Mouse (Mus musculus) heart, adult 8-10 months (tissue): ENCODE data around the gene Gm10382. TPM values are rescaled to one million over a fixed set of nuclear protein-coding genes. Genes with fewer than 3 reads are reported as not detected.
A peak's percentile ranks its signal among the peaks of the same experiment; 100 is the strongest.
"Not testable (repeated sequence)": the region's sequence is repeated elsewhere in the genome, so short reads cannot be mapped to it uniquely, and the experiment has no call there.

Experiments
- DNase-seq: peaks from one replicate; pipeline ENCODE4 v3.0.0; 2022; ENCODE audit warnings: low spot score
- total RNA-seq, 4 experiments: library from RNA; stranded (reverse); gene quantifications; 2 replicates each; pipeline ENCODE4 v1.2.4; 2022

Gm10382 gene
- total RNA-seq, 4 experiments from 2014 or later, result not detected

DNA sequence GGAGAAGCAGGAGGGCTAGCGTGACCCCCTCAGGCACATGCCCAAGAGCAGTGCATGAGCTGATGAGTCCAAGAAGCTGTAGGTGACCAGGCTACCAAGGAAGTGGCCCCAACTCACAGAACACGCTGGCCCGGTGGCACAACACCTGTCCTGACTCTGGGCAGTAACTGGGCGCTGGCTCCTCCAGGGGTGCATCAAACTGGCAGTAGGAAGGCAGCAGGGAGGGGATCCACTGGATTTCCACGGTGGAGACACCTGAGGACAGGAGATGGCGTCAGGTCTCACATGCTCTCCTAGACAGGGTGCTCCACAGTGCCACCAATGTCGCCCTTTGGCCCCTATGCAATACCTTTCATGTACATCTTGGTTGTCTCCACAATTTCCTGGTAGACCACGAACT, 27.1 kb downstream of the Gm10382 start:
- no peak for DNase-seq

DNA sequence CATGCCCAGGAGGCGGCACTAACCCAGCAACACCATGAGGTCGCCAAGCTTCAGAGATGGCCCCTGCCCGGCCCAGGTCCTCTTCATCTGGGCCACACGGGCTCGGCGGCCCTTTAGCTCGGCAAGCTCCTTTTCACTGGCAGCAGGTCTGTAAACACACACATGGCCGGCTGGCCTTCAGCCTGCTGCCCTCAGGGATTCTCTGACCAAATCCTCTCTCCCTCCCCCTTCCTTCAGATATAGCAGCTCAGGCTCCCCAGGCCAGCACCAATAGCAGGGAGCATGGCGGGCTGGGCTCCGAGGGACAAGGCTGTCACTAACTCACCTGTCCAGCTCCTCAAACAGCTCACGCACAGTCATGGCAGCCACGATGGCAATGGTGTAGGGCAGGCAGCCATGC, 29.5 kb downstream of the Gm10382 start:
- DNase-seq, result no peak

DNA sequence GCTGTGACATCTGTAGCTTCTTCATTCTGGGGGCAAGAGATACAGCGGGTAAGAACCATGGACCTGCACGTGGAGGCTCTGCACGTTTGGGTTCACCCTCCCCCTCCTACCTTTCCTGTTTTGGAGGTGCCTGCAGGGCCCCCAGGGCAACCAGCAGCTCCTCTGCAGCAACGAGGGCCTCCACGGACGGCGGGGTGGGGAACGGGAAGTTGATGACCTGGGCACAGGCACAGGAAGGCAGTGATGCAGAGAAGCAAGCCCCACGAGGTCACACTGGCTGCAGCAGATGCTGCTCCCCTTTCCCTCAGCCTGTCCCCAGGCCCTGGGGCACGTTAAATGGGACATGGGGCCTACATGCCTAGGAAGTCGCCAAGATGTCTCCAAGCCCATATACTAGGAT, 30.0 kb downstream of the Gm10382 start:
- DNase-seq, result no peak

DNA sequence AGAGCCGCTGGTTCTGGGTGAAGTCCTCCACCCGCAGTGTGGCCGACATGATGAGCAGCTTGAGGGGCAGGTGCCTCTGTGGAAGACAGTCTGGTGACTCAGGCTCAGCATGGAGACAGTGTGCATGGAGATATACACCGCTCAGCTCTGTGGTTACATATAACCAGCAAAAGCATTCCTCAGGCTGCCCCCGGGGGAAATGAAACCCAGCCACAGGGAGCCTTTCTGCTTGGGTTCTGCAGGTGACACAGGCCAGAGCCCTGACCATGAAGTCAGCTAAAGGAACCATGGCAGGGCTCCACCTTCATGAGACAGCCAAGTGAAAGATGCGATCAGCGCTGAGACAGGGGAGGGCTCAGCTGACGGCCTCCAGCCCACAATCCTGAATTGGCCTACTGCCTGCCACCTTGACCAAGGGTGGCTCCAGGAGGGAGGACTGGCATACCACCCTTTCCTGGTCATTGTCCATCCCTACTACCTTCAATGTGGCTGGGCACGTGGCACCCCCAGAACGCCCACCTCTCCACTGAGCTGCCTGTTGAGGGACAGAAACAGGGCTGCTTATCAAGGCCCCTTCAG, 36.7 kb downstream of the Gm10382 start:
- DNase-seq, result no peak

DNA sequence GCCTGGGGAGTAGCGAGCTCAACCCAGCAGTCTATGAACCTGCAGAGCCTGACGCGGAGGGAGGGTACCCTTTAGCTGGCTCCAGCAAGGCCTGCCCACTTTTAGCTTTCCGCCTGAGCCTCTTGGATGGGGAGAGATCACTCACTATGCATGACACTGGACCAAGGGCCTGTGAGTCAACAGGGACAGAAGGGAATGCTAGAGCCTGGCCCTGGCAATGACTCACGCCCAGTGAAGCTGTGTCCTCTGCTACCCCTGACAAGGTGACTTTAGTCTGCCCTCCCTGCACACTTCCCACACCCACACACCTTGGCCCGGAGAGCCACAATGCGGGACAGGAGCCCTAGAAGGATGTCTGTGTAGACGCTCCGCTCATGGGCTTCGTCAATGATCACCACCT, 37.2 kb downstream of the Gm10382 start:
- no peak for DNase-seq

DNA sequence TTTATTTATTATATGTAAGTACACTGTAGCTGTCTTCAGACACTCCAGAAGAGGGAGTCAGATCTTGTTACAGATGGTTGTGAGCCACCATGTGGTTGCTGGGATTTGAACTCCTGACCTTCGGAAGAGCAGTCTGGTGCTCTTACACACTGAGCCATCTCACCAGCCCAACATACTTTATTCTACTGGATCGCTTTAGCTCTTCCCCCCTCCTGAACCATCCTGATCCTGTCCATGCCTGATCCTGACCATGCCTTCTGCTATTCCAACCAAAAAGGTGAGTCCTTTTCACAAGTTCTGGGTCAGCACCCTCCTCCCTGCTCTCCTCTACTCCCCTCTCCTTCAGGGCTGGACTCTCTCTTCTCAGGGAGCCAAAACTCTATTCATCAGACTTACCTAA, 43.2 kb downstream of the Gm10382 start:
- not testable (repeated sequence) for DNase-seq

DNA sequence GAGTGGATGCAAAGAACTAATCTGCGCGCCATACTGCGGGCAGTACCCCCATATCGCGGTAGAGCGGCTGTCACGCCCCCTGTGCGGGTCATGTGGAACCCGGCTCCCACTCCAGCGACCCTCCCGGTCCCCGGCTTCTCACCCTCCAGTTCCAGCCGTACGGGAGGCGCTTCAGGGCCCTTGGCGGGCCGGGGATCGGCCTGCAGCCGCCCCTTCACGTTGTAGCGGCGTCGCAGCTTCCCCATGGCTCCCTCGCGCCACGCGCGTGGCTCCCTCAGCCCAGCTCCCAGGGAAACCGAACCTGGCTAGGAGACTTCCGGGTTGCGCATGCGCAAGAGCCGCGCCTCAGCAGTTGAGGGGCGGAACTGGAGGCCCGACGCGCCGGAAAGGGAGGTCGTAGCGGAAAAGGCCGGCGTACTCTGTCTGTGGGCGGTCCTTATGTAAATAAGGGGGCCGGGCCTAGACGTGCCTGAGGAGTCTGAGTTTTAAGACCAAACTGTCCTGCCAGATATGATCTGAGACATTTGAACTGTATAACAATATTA, 44.7 kb downstream of the Gm10382 start, which contains the start of gene Dhx37:
Gene Dhx37, minus strand, starts transcription at position 329 of the 545 bp plus-strand sequence.
- peak; percentile 92 for DNase-seq

DNA sequence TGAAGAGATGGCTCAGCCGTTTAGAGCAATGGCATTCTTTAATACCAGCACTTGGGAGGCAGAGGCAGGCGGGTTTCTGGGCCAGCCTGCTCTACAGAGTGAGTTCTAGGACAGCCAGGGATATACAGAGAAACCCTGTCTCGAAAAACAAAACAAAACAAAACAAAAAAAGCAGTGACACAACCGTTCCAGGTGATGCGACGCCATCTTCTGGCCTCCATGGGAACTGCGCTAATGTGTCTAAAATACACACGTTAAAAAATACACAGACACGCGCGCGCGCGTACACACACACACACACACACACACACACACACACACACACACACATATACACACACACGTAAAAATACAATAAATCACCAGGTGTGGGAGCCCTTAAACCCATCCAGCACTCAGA, 45.2 kb downstream of the Gm10382 start:
- not testable (repeated sequence) for DNase-seq

Other genes with a start within 250 kb of the Gm10382 start
- gene Ncor2, start 210.1 kb upstream of the Gm10382 start, total RNA-seq, result 10 to 100 TPM; 81.6 to 92.4 (median 84.5) TPM
- gene Scarb1, start 48.2 kb upstream of the Gm10382 start, total RNA-seq, result 10 to 100 TPM; 21.8 to 27.3 (median 25.7) TPM
- 1,000 to 10,000 TPM in 2 of 4 experiments, 100 to 1,000 TPM in 2; 839 to 1,234 (median 1,027) TPM for gene Ubc, start 880 bp downstream of the Gm10382 start, total RNA-seq
- 10 to 100 TPM; 11.8 to 14.2 (median 12.6) TPM for gene Dhx37, start 44.8 kb downstream of the Gm10382 start, total RNA-seq
- 10 to 100 TPM; 44.4 to 61.8 (median 45.5) TPM for gene Bri3bp, start 52.2 kb downstream of the Gm10382 start, total RNA-seq
- gene Aacs, start 86.5 kb downstream of the Gm10382 start, total RNA-seq, result 1 to 10 TPM; 2.2 to 4.3 (median 3.1) TPM
- under 1 TPM in 3 of 4 experiments, not detected in 1; 0.03 to 0.31 (median 0.03) TPM for gene Tmem132b, start 142.5 kb downstream of the Gm10382 start, total RNA-seq